Mouse (Mus musculus): Measurements from ENCODE around the gene Rps6.
"Not testable (repeated sequence)": the region's sequence is repeated elsewhere in the genome, so short reads cannot be mapped to it uniquely, and the experiment has no call there.

Rps6 gene

DNA sequence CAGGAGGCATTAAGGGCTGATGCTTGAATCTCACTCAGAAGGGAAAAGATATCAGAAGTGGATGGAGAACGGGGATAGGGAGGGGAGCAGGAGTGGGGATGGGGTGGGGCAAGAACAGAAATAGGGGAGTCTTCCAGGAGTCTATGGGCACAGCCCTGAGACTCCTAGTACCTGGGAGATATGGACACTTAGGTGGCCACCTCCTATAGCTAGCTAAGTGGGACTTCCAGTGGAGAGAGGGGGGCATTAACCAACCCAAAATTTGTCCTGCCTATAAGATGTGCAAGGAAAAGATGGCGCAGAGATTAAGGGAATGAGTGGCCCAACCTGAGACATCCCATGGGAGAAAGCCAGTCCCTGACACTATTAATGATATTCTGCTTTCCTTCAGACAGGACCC, 5.9 kb downstream of the Rps6 start:
- DNase-seq (ENCODE audit: low spot score) = no peak

DNA sequence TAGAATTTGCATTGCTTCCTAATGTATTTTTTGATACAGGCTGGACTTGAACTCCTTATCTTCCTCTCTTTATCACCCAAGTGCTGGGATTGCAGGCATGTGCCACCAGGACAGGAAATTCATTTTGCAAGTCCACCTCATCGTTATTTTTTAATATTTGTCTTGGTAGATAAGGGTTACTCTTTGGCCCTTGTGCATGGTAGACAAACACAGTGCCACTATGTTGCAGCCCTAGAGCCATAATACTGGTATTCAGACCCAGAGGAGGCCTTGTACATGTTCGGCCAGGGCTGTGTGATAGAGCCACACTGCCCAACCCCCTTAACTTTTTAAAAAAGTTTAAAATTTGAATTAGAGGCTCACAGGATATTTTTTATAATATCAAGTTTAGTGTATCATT, 10.0 kb downstream of the Rps6 start:
- DNase-seq (ENCODE audit: low spot score) = no peak

DNA sequence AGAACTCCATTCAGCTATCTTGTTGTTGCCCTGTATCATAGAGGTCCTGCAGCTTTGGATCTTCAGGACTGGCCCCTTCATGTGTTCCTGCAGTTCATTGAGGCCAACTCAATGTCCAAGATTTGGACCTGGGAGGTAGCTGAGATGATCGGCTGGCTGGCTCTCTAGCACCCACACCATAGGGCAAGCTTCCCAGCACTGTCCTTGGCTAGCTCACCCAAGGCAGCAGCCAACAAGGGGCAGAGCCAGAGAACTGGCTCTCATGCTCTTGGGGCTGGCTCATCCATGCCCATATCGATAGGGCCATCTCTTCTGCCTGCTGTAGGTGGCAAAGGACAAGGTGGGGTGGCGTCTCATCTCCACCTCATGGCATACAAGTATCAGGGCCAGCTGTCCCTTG, 11.8 kb downstream of the Rps6 start:
- peak; percentile 15 for DNase-seq (ENCODE audit: low spot score)

DNA sequence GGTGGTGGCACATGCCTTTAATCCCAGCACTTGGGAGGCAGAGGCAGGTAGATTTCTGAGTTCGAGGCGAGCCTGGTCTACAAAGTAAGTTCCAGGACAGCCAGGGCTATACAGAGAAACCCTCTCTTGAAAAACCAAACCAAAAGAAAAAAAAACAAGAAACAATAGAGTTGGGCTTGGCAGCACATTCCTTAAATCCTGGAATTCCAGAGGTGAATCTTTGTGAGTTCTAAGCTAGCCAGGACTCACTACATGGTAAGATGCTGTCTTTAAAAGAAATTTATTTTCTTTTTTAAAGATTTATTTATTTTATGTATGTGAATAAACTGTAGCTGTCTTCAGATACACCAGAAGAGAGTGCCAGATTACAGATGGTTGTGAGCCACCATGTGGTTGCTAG, 16.1 kb downstream of the Rps6 start:
- not testable (repeated sequence) for DNase-seq (ENCODE audit: low spot score)

DNA sequence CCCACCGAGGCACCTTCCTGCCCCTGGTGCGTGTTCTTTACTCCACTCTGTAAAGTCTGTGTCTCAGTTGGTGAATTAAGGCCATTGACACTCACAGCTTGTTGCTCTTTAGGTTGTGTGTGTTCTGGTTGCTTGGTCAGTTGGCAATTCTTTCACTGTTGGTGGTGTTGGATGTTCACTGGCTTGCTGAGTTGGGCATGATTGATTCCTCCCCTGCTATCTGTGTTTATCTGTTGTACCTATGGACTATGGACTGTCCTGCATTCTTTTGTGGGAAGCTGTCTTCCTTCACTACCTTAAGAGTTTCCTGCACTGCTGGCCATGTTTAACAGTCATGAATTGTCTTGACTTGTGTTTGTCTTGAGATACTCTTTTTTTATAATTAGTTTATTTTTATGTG, 25.3 kb downstream of the Rps6 start:
- no peak for DNase-seq (ENCODE audit: low spot score)

- DNase-seq (ENCODE audit: low spot score) = no peak
Measured at GRCm38 (mm10) chr4:86825143-86825542, 32.1 kb downstream of the Rps6 start.

DNA sequence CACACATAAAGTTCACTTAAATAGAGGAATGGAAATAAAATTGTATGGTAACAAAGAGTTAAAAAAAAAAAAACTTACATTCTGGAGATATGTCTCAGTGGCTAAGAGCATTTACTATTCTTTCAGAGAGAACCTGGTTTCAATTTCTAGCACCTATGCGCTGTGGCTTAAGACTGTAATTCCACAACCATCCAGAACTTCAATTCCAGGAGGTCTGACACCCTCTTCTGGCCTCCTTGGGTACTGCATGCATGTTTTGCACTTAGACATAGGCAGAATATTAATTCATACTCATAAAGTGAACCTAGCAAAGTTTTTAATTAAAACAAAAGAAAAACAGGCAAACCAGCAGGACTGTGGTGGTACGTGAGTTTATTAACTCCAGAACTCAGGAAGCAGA, 34.0 kb downstream of the Rps6 start:
- DNase-seq (ENCODE audit: low spot score) = peak; percentile 23

- no peak for DNase-seq (ENCODE audit: low spot score)
Measured at GRCm38 (mm10) chr4:86814850-86815249, 42.4 kb downstream of the Rps6 start.

GRCm38 (mm10) chr4:86810604-86811003, 46.6 kb downstream of the Rps6 start:
- DNase-seq (ENCODE audit: low spot score) = no peak
